Mouse (Mus musculus) forebrain, embryonic 15.5 days (tissue): ENCODE results near the gene Olfr1269. TPM values are rescaled to one million over a fixed set of nuclear protein-coding genes. Genes with fewer than 3 reads are reported as not detected.

Experiments
- ATAC-seq: fragments of 200-750 bp; cut with Nextera tagmentation; replicated peaks from 2 replicates; pipeline ENCODE4 v1.8.0; 2017; ENCODE audit warnings: mild to moderate bottlenecking, moderate TSS enrichment, moderate library complexity
- H3K27ac ChIP-seq: fragments of 300-500 bp; sonication (generic); replicated peaks from 2 replicates; pipeline ENCODE4 v1.5.1; 2015; ENCODE audit warnings: mild to moderate bottlenecking, inconsistent platforms
- H3K27me3 ChIP-seq: fragments of 300-500 bp; sonication (generic); 2 replicates; pipeline ENCODE4 v1.6.1; 2015; ENCODE audit warnings: inconsistent platforms
- H3K36me3 ChIP-seq: fragments of 300-500 bp; sonication (generic); 2 replicates; pipeline ENCODE4 v1.6.1; 2015; ENCODE audit warnings: mild to moderate bottlenecking, inconsistent platforms
- H3K4me1 ChIP-seq: fragments of 300-500 bp; sonication (generic); 2 replicates; pipeline ENCODE4 v1.6.1; 2015; ENCODE audit warnings: inconsistent platforms
- H3K4me2 ChIP-seq: fragments of 300-500 bp; sonication (generic); replicated peaks from 2 replicates; pipeline ENCODE4 v1.6.1; 2015; ENCODE audit warnings: mild to moderate bottlenecking, inconsistent platforms
- H3K4me3 ChIP-seq: fragments of 300-500 bp; sonication (generic); 2 replicates; pipeline ENCODE4 v1.5.1; 2015; ENCODE audit warnings: mild to moderate bottlenecking, inconsistent platforms
- H3K9ac ChIP-seq: fragments of 300-500 bp; sonication (generic); replicated peaks from 2 replicates; pipeline ENCODE4 v1.6.1; 2015; ENCODE audit warnings: mild to moderate bottlenecking, inconsistent platforms
- H3K9me3 ChIP-seq: fragments of 300-500 bp; sonication (generic); 2 replicates; pipeline ENCODE4 v1.6.1; 2016; ENCODE audit warnings: inconsistent platforms
- WGBS: fragments of 180-500 bp; shearing (Covaris S2); methylation state at CpG from one replicate; pipeline ENCODE4 v1.1.7; 2015; ENCODE audit warnings: mixed read lengths; 5-methylcytosine and 5-hydroxymethylcytosine counted together
- polyA plus RNA-seq: library from polyadenylated mRNA; unstranded; fragments of >200 nt; fragmentation: Nextera tagmentation; extraction: Ambion mirVana; gene quantifications from 2 replicates; pipeline ENCODE4 v1.2.1, GENCODE M21; 2015

Gene Olfr1269
- not detected in 2 replicates for polyA plus RNA-seq

DNA sequence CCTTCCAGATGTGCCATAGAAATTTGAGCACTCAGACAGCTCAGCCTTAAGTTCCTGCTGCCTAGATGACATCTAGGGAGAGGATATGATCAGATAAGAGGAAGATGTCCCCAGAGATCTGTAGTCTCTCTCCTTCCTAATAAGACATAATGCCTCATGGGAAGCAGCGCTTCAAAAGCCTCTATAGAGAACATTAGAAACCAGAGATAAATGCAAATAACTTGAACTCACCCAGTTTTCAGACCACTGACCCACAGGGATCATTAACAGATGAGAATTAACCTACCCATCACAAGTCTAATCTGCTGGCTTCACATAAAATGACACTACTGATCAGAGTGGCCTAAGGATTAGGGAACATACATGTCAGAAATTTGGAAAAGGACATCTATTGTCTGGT lies at the start of gene Olfr1269:
Olfr1269 (minus strand) TSS at position 101 of the 400 bp plus-strand sequence.
- WGBS = 94% methylated on average over 1 of the region's 1 CpGs

DNA sequence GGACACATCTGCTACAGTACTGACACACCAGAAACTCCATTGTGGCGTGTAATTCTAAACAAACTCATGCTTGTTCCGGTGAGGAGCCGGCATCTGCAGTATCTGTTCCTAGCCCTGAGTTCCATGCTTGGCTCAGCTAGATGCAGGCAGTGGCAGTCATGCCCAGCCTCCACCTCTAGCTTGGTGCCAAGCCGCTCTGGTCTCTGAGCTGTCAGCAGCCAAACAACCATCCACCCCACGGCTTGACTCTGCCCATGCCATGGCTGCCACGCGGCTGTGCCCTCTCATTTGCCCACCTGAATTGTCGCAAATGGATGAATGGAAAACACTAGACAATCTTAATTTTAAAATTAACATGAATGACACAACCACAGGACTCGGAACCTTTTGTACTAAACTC lies 32.7 kb upstream of the Olfr1269 start:
- H3K27ac ChIP-seq = no peak overlapping the region
- no peak overlapping the region for H3K9ac ChIP-seq
- no peaks in the 10 kb centered on the region for H3K27me3 ChIP-seq
- H3K4me3 ChIP-seq = no peak overlapping the region
- WGBS = 93% methylated on average over 9 of the region's 9 CpGs
- ATAC-seq = no peak
- H3K4me2 ChIP-seq = no peak overlapping the region
- no peaks in the 10 kb centered on the region for H3K4me1 ChIP-seq
- H3K36me3 ChIP-seq = no peaks in the 10 kb centered on the region
- H3K9me3 ChIP-seq = no peaks in the 10 kb centered on the region

More for the DNA sequence above, at the start of gene Olfr1269:
- Histone ChIP-seq H3K36me3 (no peaks in the 10 kb centered on the region), H3K9ac (no peak within 1 kb of the TSS), H3K4me3 (no peak within 1 kb of the TSS), H3K4me1 (no peaks in the 10 kb centered on the region), H3K27ac (no peak within 1 kb of the TSS), H3K4me2 (no peak within 1 kb of the TSS), H3K9me3 (no peaks in the 10 kb centered on the region), H3K27me3 (no peaks in the 10 kb centered on the region)
- no peak for ATAC-seq

DNA sequence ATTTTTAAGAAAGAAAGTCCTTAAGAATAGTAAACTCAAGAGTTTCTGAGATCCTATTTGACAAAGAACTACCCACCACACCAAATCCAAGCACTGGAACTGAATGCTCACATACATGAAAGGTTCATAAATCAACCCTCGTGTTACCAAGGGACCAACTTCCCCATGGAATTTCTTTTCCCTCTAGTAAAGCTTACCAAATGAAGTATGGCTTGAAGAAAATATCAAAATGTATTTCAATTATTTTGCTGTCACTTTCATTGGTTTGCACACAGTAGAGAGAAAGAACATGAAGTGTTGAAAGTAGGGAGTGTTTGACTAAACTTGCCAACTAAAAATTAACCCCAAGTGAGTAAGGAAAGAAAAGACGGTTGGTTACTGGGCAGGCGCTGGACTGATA lies 31.8 kb upstream of the Olfr1269 start, which contains the start of gene Olfr1270:
Olfr1270 (minus strand) TSS at position 101 of the 400 bp plus-strand sequence.
- ATAC-seq = no peak
- Histone ChIP-seq H3K9me3 (no peaks in the 10 kb centered on the region), H3K9ac (no peak within 1 kb of the TSS), H3K27ac (no peak within 1 kb of the TSS), H3K27me3 (no peaks in the 10 kb centered on the region), H3K4me1 (no peaks in the 10 kb centered on the region), H3K4me2 (no peak within 1 kb of the TSS), H3K4me3 (no peak within 1 kb of the TSS), H3K36me3 (no peaks in the 10 kb centered on the region)
- 89% methylated on average over 3 of the region's 3 CpGs for WGBS

DNA sequence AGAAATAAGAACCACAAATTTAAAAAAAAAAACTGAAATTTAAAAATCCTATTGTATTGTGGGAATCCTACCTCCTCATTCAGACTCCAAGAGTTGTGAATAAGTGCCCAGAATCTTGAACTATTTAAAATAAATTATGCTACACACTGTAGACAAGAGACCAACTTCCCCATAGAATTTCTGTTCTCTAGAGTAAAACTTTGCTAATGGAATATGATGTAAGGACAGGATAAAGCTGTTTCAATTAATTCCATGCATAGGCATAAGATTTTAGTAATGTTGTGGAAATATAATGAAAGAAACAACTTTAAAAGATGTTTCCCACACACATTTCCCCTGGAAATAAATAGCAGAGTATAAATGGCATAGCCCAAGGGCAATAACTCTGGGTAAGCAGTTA lies 21.0 kb upstream of the Olfr1269 start, which contains the start of gene Olfr32:
Olfr32 (minus strand) TSS at position 101 of the 400 bp plus-strand sequence.
- Histone ChIP-seq H3K9ac (no peak within 1 kb of the TSS), H3K4me3 (no peak within 1 kb of the TSS), H3K36me3 (no peaks in the 10 kb centered on the region), H3K27me3 (no peaks in the 10 kb centered on the region), H3K4me1 (no peaks in the 10 kb centered on the region), H3K27ac (no peak within 1 kb of the TSS), H3K9me3 (no peaks in the 10 kb centered on the region), H3K4me2 (no peak within 1 kb of the TSS)
- no peak for ATAC-seq

DNA sequence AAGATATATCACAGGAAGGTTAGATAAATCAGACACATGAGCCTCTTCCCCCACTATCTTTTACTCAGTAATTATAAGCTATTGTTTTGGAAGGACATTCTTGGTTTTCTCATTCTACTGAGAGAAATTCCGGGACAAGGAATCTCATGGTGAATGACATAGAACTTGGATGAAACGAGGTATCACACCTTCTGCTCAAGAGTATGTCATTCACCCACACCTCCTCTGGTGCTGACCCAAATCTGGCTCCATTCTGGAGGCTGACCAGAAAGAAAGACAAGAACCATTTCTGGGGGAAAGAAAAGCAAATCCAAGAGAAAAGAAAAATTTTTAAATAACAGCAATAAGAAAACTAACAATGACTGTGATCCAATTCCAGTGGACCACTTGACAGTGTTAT lies 51.1 kb downstream of the Olfr1269 start:
- Histone ChIP-seq H3K9ac (no peak overlapping the region), H3K27ac (no peak overlapping the region), H3K4me3 (no peak overlapping the region), H3K27me3 (no peaks in the 10 kb centered on the region), H3K4me1 (no peaks in the 10 kb centered on the region), H3K4me2 (no peak overlapping the region), H3K9me3 (no peaks in the 10 kb centered on the region), H3K36me3 (no peaks in the 10 kb centered on the region)
- ATAC-seq = no peak
- 76% methylated on average over 2 of the region's 2 CpGs for WGBS

Other genes starting within 250 kb of the Olfr1269 start
- gene Olfr1257, start 243.0 kb downstream of the Olfr1269 start, polyA plus RNA-seq = not detected in 2 replicates
- not detected in 2 replicates for gene Olfr1258, start 194.1 kb downstream of the Olfr1269 start, polyA plus RNA-seq
- gene Olfr1259, start 172.7 kb downstream of the Olfr1269 start, polyA plus RNA-seq = not detected in 2 replicates
- gene Olfr1260, start 147.1 kb downstream of the Olfr1269 start, polyA plus RNA-seq = not detected in 2 replicates
- not detected in 2 replicates for gene Olfr1261, start 130.2 kb downstream of the Olfr1269 start, polyA plus RNA-seq
- not detected in 2 replicates for gene Olfr1262, start 121.3 kb downstream of the Olfr1269 start, polyA plus RNA-seq
- not detected in 2 replicates for gene Olfr1263, start 109.3 kb downstream of the Olfr1269 start, polyA plus RNA-seq
- not detected in 2 replicates for gene Olfr1264, start 95.8 kb downstream of the Olfr1269 start, polyA plus RNA-seq
- gene Olfr1265, start 86.1 kb downstream of the Olfr1269 start, polyA plus RNA-seq = not detected in 2 replicates
- not detected in 2 replicates for gene Olfr140, start 57.8 kb downstream of the Olfr1269 start, polyA plus RNA-seq
- gene Olfr32, start 20.9 kb upstream of the Olfr1269 start, polyA plus RNA-seq = 0.05 TPM in 1 of 2 replicates, not detected in the other
- gene Olfr1270, start 31.7 kb upstream of the Olfr1269 start, polyA plus RNA-seq = 0.04 TPM in 1 of 2 replicates, not detected in the other
- not detected in 2 replicates for gene Olfr1506, start 103.1 kb upstream of the Olfr1269 start, polyA plus RNA-seq
- not detected in 2 replicates for gene Olfr142, start 136.2 kb upstream of the Olfr1269 start, polyA plus RNA-seq
- not detected in 2 replicates for gene Olfr1271, start 149.6 kb upstream of the Olfr1269 start, polyA plus RNA-seq
- not detected in 2 replicates for gene Olfr1272, start 171.4 kb upstream of the Olfr1269 start, polyA plus RNA-seq
- gene Gm13769, start 200.8 kb upstream of the Olfr1269 start, polyA plus RNA-seq = not detected in 2 replicates